Mouse (Mus musculus) kidney, embryonic 16.5 days (tissue): ENCODE measurements around the gene P2ry2. TPM values are rescaled to one million over a fixed set of nuclear protein-coding genes. Genes with fewer than 3 reads are reported as not detected.

Experiments used
- ATAC-seq: fragments of 200-750 bp; cut with Nextera tagmentation; 2 replicates; pipeline ENCODE4 v1.8.0; 2017; ENCODE audit warnings: moderate TSS enrichment; ENCODE audit not compliant: low FRiP score, low TSS enrichment
- H3K27ac ChIP-seq: fragments of 300-500 bp; sonication (generic); 2 replicates; pipeline ENCODE4 v1.5.1; 2014; ENCODE audit warnings: low read length
- H3K27me3 ChIP-seq: fragments of 300-500 bp; sonication (generic); 2 replicates; pipeline ENCODE4 v1.6.1; 2014; ENCODE audit warnings: low read length, control low read depth, mixed read lengths; ENCODE audit not compliant: insufficient read depth
- H3K36me3 ChIP-seq: fragments of 300-500 bp; sonication (generic); 2 replicates; pipeline ENCODE4 v1.6.1; 2014; ENCODE audit warnings: low read length, control low read depth, mixed read lengths; ENCODE audit not compliant: insufficient read depth
- H3K4me1 ChIP-seq: fragments of 300-500 bp; sonication (generic); 2 replicates; pipeline ENCODE4 v1.6.1; 2014; ENCODE audit warnings: low read length, control low read depth, mixed read lengths; ENCODE audit not compliant: insufficient read depth
- H3K4me2 ChIP-seq: fragments of 300-500 bp; sonication (generic); replicated peaks from 2 replicates; pipeline ENCODE4 v1.6.1; 2014; ENCODE audit warnings: low read depth, low read length
- H3K4me3 ChIP-seq: fragments of 300-500 bp; sonication (generic); 2 replicates; pipeline ENCODE4 v1.5.1; 2014; ENCODE audit warnings: mild to moderate bottlenecking, low read length
- H3K9ac ChIP-seq: fragments of 300-500 bp; sonication (generic); replicated peaks from 2 replicates; pipeline ENCODE4 v1.6.1; 2014; ENCODE audit warnings: low read length
- H3K9me3 ChIP-seq: fragments of 300-500 bp; sonication (generic); 2 replicates; pipeline ENCODE4 v1.6.1; 2016; ENCODE audit warnings: low read length, control low read depth
- WGBS: fragments of 180-500 bp; shearing (Covaris S2); extraction: QIAGEN DNeasy Blood & Tissue Kit; methylation state at CpG from one replicate; pipeline ENCODE4 v1.1.7; 2014; 5-methylcytosine and 5-hydroxymethylcytosine counted together
- polyA plus RNA-seq: library from polyadenylated mRNA; unstranded; fragments of >200 nt; fragmentation: Nextera tagmentation; extraction: Ambion mirVana; gene quantifications from 2 replicates; pipeline ENCODE4 v1.2.1, GENCODE M21; 2015

Gene P2ry2
- polyA plus RNA-seq, 1 experiment from 2014 or later: 1.4 TPM

GRCm38 (mm10) chr7:100958426-100958825 is 54.2 kb downstream of the P2ry2 start:
- Histone ChIP-seq H3K27ac (no peak overlapping the region), H3K27me3 (no peaks in the 10 kb centered on the region), H3K36me3 (no peaks in the 10 kb centered on the region), H3K4me3 (no peak overlapping the region), H3K9me3 (no peaks in the 10 kb centered on the region), H3K4me2 (no peak overlapping the region), H3K4me1 (0 out of 2 replicates have a peak, but pooled peaks cover 2% of the 10 kb centered on the region), H3K9ac (no peak overlapping the region)
- 93% methylated on average over 2 of the region's 2 CpGs for WGBS
- no peak for ATAC-seq

GRCm38 (mm10) chr7:100952686-100953085 is 60.0 kb downstream of the P2ry2 start:
- Histone ChIP-seq H3K4me1 (peaks cover 17% of the 10 kb centered on the region), H3K4me3 (no peak overlapping the region), H3K4me2 (no peak overlapping the region), H3K27me3 (no peaks in the 10 kb centered on the region), H3K9ac (no peak overlapping the region), H3K9me3 (no peaks in the 10 kb centered on the region), H3K36me3 (no peaks in the 10 kb centered on the region), H3K27ac (no peak overlapping the region)
- 87% methylated on average over 7 of the region's 7 CpGs for WGBS
- ATAC-seq: no peak

- H3K27me3 ChIP-seq: no peaks in the 10 kb centered on the region
- no peaks in the 10 kb centered on the region for H3K36me3 ChIP-seq
- 36% methylated on average over 2 of the region's 2 CpGs for WGBS
- no peaks in the 10 kb centered on the region for H3K9me3 ChIP-seq
- peaks cover 18% of the 10 kb centered on the region for H3K4me1 ChIP-seq
- no peak overlapping the region for H3K4me3 ChIP-seq
- H3K4me2 ChIP-seq: no peak overlapping the region
- H3K27ac ChIP-seq: no peak overlapping the region
- H3K9ac ChIP-seq: no peak overlapping the region
- peak; percentile 49; the same call in 1 of the 2 replicates for ATAC-seq
Measured at GRCm38 (mm10) chr7:100951903-100952302, 60.8 kb downstream of the P2ry2 start.

- 26% methylated on average over 12 of the region's 12 CpGs for whole genome bisulfite sequencing
- peak; percentile 81 for ATAC-seq
- no peak overlapping the region for H3K9ac ChIP-seq
Measured at GRCm38 (mm10) chr7:100950481-100951010, 62.1 kb downstream of the P2ry2 start.

GRCm38 (mm10) chr7:100950031-100950430 is 62.6 kb downstream of the P2ry2 start:
- Histone ChIP-seq H3K27me3 (no peaks in the 10 kb centered on the region), H3K27ac (peak overlapping the region; percentile 88), H3K9me3 (no peaks in the 10 kb centered on the region), H3K9ac (peak overlapping the region; percentile 24), H3K4me1 (peaks cover 26% of the 10 kb centered on the region), H3K36me3 (no peaks in the 10 kb centered on the region), H3K4me3 (no peak overlapping the region), H3K4me2 (no peak overlapping the region)
- ATAC-seq: peak; percentile 36; the same call in 1 of the 2 replicates
- WGBS: 55% methylated on average over 5 of the region's 5 CpGs

More at GRCm38 (mm10) chr7:100950481-100951010, 62.1 kb downstream of the P2ry2 start:
- no peaks in the 10 kb centered on the region for H3K36me3 ChIP-seq
- H3K27ac ChIP-seq: peak overlapping the region; percentile 88
- H3K27me3 ChIP-seq: no peaks in the 10 kb centered on the region
- no peak overlapping the region for H3K4me2 ChIP-seq
- no peaks in the 10 kb centered on the region for H3K9me3 ChIP-seq
- peaks cover 26% of the 10 kb centered on the region for H3K4me1 ChIP-seq
- no peak overlapping the region for H3K4me3 ChIP-seq

Other genes with a start within 250 kb of the P2ry2 start
- 3.8 and 4.8 TPM in 2 replicates for gene Relt, start 149.4 kb downstream of the P2ry2 start, polyA plus RNA-seq
- gene Arhgef17, start 80.8 kb downstream of the P2ry2 start, polyA plus RNA-seq: 10.7 and 10.8 TPM in 2 replicates
- gene P2ry6, start 38.2 kb downstream of the P2ry2 start, polyA plus RNA-seq: 4.8 and 5.2 TPM in 2 replicates
- 24.6 and 28.5 TPM in 2 replicates for gene Fchsd2, start 80.0 kb upstream of the P2ry2 start, polyA plus RNA-seq